Mouse (Mus musculus) G1E-ER4 (cell line): ENCODE data around the gene Eml4. TPM values are rescaled to one million over a fixed set of nuclear protein-coding genes. Genes with fewer than 3 reads are reported as not detected.

ENCODE experiments used
- GATA1 ChIP-seq: IDR thresholded peaks from one replicate; pipeline ENCODE4 v1.8.0; 2012; ENCODE audit warnings: low read length, inconsistent platforms
- polyA plus RNA-seq: library from polyadenylated mRNA; stranded (reverse); fragments of >175 nt; gene quantifications from 2 replicates; pipeline ENCODE4 v1.2.3, GENCODE M21; 2012

The Eml4 gene
- polyA plus RNA-seq, 1 experiment: 4.3 TPM

GRCm38 (mm10) chr17:83430607-83431006 is 79.9 kb downstream of the Eml4 start:
- TF ChIP-seq GATA1: no peak

GRCm38 (mm10) chr17:83443406-83443805 is 92.7 kb downstream of the Eml4 start:
- no peak for TF ChIP-seq GATA1

GRCm38 (mm10) chr17:83449583-83449982 is 98.9 kb downstream of the Eml4 start:
- no peak for TF ChIP-seq GATA1

GRCm38 (mm10) chr17:83451367-83451766 is 100.6 kb downstream of the Eml4 start:
- no peak for TF ChIP-seq GATA1

- TF ChIP-seq GATA1: no peak
These were observed 101.1 kb downstream of the Eml4 start for GRCm38 (mm10) chr17:83451796-83452195.

GRCm38 (mm10) chr17:83452451-83452850 is 101.7 kb downstream of the Eml4 start:
- TF ChIP-seq GATA1: no peak

GRCm38 (mm10) chr17:83453587-83453986 is 102.9 kb downstream of the Eml4 start:
- TF ChIP-seq GATA1: no peak

GRCm38 (mm10) chr17:83457271-83457670 is 106.5 kb downstream of the Eml4 start:
- TF ChIP-seq GATA1: no peak

GRCm38 (mm10) chr17:83465969-83466368 is 115.2 kb downstream of the Eml4 start:
- TF ChIP-seq GATA1: no peak

- TF ChIP-seq GATA1: no peak
These were observed 116.0 kb downstream of the Eml4 start for GRCm38 (mm10) chr17:83466697-83467251.

- TF ChIP-seq GATA1: no peak
These were observed 118.9 kb downstream of the Eml4 start for GRCm38 (mm10) chr17:83469586-83469985.

GRCm38 (mm10) chr17:83477089-83477488 is 126.4 kb downstream of the Eml4 start:
- TF ChIP-seq GATA1: no peak

GRCm38 (mm10) chr17:83481551-83481950 is 130.8 kb downstream of the Eml4 start:
- TF ChIP-seq GATA1: no peak

GRCm38 (mm10) chr17:83482817-83483536 is 132.2 kb downstream of the Eml4 start:
- no peak for TF ChIP-seq GATA1

- no peak for TF ChIP-seq GATA1
These were observed 133.1 kb downstream of the Eml4 start for GRCm38 (mm10) chr17:83483784-83484183.

GRCm38 (mm10) chr17:83487762-83488161 is 137.0 kb downstream of the Eml4 start:
- TF ChIP-seq GATA1: no peak

GRCm38 (mm10) chr17:83498889-83499288 is 148.2 kb downstream of the Eml4 start:
- no peak for TF ChIP-seq GATA1
